Mouse (Mus musculus) heart, embryonic 14.5 days (tissue): ENCODE results near the gene Cacna1c. TPM values are rescaled to one million over a fixed set of nuclear protein-coding genes. Genes with fewer than 3 reads are reported as not detected.

Experiments used
- ATAC-seq: fragments of 200-750 bp; cut with Nextera tagmentation; 2 replicates; pipeline ENCODE4 v1.8.0; 2017; ENCODE audit warnings: low read depth, moderate TSS enrichment; ENCODE audit not compliant: insufficient number of reproducible peaks, insufficient read depth, low FRiP score
- H3K27ac ChIP-seq, 2 experiments: fragments of 200-500 bp in 1 of 2; fragments of 300-500 bp in 1 of 2; sonication (generic) in 1 of 2; replicated peaks in 1 of 2; 2 replicates each; pipeline ENCODE4 v1.5.1; 2012 to 2014; ENCODE audit warnings: low read depth in 2 of 2, low read length in 2 of 2, control low read depth in 1 of 2, mild to moderate bottlenecking in 1 of 2, mixed read lengths in 1 of 2; ENCODE audit not compliant: control insufficient read depth in 1 of 2, insufficient read depth in 1 of 2
- H3K27me3 ChIP-seq: fragments of 300-500 bp; sonication (generic); 2 replicates; pipeline ENCODE4 v1.6.1; 2014; ENCODE audit warnings: mild to moderate bottlenecking, low read length, control low read depth; ENCODE audit not compliant: control insufficient read depth, insufficient read depth
- H3K36me3 ChIP-seq: fragments of 300-500 bp; sonication (generic); 2 replicates; pipeline ENCODE4 v1.6.1; 2014; ENCODE audit warnings: mild to moderate bottlenecking, control low read depth, low read length, mixed read lengths; ENCODE audit not compliant: control insufficient read depth, insufficient read depth
- H3K4me1 ChIP-seq, 2 experiments: fragments of 200-500 bp in 1 of 2; fragments of 300-500 bp in 1 of 2; sonication (generic) in 1 of 2; 2 replicates each; pipeline ENCODE4 v1.6.1; 2012 to 2014; ENCODE audit warnings: low read length in 2 of 2, control low read depth in 1 of 2, mixed read lengths in 1 of 2; ENCODE audit not compliant: control insufficient read depth in 2 of 2, insufficient read depth in 2 of 2
- H3K4me2 ChIP-seq: fragments of 300-500 bp; sonication (generic); 2 replicates; pipeline ENCODE4 v1.6.1; 2014; ENCODE audit warnings: mild to moderate bottlenecking, low read length
- H3K4me3 ChIP-seq, 2 experiments: fragments of 200-500 bp in 1 of 2; fragments of 300-500 bp in 1 of 2; sonication (generic) in 1 of 2; 2 replicates each; pipeline ENCODE4 v1.5.1; 2012 to 2014; ENCODE audit warnings: low read length in 2 of 2, mild to moderate bottlenecking in 2 of 2, control low read depth in 1 of 2, low read depth in 1 of 2, moderate library complexity in 1 of 2; ENCODE audit not compliant: control insufficient read depth in 1 of 2, insufficient read depth in 1 of 2
- H3K9ac ChIP-seq: fragments of 300-500 bp; sonication (generic); 2 replicates; pipeline ENCODE4 v1.6.1; 2014; ENCODE audit warnings: mild to moderate bottlenecking, low read length
- H3K9me3 ChIP-seq: fragments of 300-500 bp; sonication (generic); 2 replicates; pipeline ENCODE4 v1.6.1; 2016; ENCODE audit warnings: low read length, control low read depth; ENCODE audit not compliant: control insufficient read depth
- WGBS: fragments of 180-500 bp; shearing (Covaris S2); extraction: QIAGEN DNeasy Blood & Tissue Kit; methylation state at CpG from one replicate; pipeline ENCODE4 v1.1.7; 2014; 5-methylcytosine and 5-hydroxymethylcytosine counted together
- polyA plus RNA-seq: library from polyadenylated mRNA; unstranded; fragments of >200 nt; fragmentation: Nextera tagmentation; extraction: Ambion mirVana; gene quantifications from 2 replicates; pipeline ENCODE4 v1.2.1, GENCODE M21; 2014

The Cacna1c gene
- polyA plus RNA-seq, 1 experiment from 2014 or later, result 60.9 TPM

DNA sequence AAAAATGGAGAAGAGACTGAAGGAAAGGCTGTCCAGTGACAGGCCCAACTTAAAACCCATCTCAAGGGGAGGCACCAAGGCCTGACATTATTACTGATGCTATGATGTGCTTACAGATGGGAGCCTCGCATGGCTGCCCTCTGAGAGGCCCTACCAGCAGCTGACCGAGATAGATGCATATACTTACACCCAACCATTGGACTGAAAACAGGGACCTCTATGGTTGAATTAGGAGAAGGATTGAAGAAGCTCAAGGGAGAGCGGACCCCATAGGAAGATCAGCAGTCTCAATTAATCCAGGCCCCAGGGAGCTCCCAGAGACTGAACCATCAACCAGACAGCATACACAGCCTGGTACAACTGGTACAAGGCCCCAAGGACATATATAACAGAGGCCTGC is 628.4 kb downstream of the Cacna1c start:
- no peak overlapping the region for H3K4me2 ChIP-seq
- H3K9me3 ChIP-seq, result no peaks in the 10 kb centered on the region
- no peak overlapping the region for H3K27ac ChIP-seq
- H3K4me1 ChIP-seq, result no peaks in the 10 kb centered on the region
- 91% methylated on average over 3 of the region's 3 CpGs for WGBS
- ATAC-seq, result no peak
- H3K9ac ChIP-seq, result no peak overlapping the region
- H3K4me3 ChIP-seq, result no peak overlapping the region
- no peaks in the 10 kb centered on the region for H3K27me3 ChIP-seq
- no peaks in the 10 kb centered on the region for H3K36me3 ChIP-seq

DNA sequence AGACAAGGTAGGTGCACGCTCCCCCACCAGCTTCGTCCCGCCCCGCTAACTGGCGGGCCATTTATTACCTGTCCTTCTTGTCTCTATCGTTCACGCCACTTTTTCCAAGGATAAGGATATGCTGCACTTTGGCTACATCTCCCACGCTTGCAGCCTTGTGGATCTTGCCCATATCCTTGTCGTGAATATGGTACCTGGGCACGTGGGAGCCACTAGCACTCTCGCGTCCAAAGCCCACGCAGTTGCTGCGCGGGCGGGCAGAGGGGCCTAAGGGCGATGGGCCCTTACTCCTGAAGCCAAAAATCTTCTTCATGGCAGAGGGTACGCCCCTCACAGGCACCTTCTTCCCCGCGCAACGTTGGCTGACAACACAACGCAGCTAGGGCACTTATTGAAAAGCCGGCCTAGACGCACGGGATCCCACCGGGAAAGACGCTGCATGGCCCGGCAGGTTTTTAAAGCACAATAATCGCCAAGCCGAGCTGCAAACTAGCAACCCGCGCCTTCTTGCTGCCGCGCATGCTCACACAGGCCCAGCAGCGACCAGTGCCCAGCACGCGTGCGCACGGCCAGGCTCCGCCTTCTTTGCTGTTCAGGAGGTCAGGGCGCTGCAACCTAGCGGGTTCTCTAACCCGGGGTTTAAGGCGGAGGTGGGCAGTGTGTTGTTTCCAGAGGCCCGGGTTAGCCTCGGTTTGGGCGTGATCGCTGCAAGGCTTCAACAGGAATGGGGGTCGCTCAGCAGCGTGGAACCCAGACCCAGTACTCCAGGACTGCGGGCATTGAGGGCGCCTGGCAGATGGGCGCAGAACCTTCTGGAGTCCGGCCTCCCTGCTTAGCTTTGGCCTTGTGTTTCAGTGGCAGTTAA is 634.2 kb downstream of the Cacna1c start, which contains the start of gene Ankrd26:
TSS of gene Ankrd26 (minus strand) at position 482 of the 865 bp plus-strand sequence.
- H3K27me3 ChIP-seq, result no peaks in the 10 kb centered on the region
- H3K4me2 ChIP-seq, result peak within 1 kb of the TSS; percentile 90
- H3K27ac ChIP-seq, result peak within 1 kb of the TSS; percentile 63
- 4% methylated on average over 54 of the region's 54 CpGs for WGBS
- ATAC-seq, result peak; percentile 91
- peaks cover 2 to 8% of the 10 kb centered on the region in 2 experiments; a peak in 2 of 4 replicates for H3K4me1 ChIP-seq
- peak within 1 kb of the TSS; percentile 86 for H3K9ac ChIP-seq
- H3K36me3 ChIP-seq, result peaks cover 22% of the 10 kb centered on the region
- H3K9me3 ChIP-seq, result no peaks in the 10 kb centered on the region
- peak within 1 kb of the TSS; percentile 65 to 89 for H3K4me3 ChIP-seq

DNA sequence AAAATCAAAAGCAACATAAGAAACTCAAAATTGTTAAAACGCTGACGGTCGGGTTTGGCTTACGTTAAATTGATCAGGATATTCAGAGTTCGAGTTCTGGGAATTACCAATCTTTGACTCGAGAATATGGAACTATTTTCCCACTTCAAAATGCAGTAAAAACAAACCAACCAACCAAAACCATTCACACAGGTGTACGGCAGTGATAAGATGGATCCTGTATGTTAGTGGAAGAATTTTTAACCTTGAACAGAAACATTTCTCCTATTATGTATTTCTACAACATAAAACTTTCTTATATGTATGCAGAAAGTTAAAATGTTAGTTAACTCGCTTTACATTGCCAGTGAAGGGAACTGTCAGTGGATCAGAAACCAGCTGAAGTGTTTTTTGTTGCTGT is 635.0 kb downstream of the Cacna1c start:
- Histone ChIP-seq H3K4me1 (peaks cover 2 to 8% of the 10 kb centered on the region in 2 experiments; a peak in 2 of 4 replicates), H3K27me3 (no peaks in the 10 kb centered on the region), H3K4me2 (peak overlapping the region; percentile 90), H3K4me3 (peak overlapping the region; percentile 65 to 89), H3K9me3 (no peaks in the 10 kb centered on the region), H3K27ac (no peak overlapping the region), H3K36me3 (peaks cover 30% of the 10 kb centered on the region), H3K9ac (peak overlapping the region; percentile 86)
- WGBS, result 84% methylated on average over 8 of the region's 8 CpGs
- ATAC-seq, result no peak

DNA sequence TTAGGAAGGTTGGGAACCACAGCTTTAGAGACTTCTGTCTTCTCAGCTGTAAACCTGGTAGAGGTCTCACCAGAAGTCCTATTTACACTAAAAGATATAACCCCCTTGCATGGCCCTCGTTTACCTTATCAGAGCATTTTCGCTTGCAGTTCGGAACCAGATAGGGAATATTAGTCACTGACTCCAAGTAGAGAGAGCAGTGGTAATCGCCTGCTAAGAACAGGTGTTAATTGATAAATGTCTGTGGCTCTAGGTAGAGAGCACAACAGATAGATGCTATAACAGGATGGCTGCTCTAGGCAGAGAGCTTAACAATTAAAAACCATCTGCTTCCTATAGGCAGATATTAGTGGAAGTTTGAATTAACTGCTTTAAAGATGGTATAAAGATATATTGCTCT is 657.6 kb downstream of the Cacna1c start:
- H3K4me3 ChIP-seq, result no peak overlapping the region
- WGBS, result 75% methylated on average over 4 of the region's 4 CpGs
- no peak overlapping the region for H3K4me2 ChIP-seq
- H3K9ac ChIP-seq, result no peak overlapping the region
- peaks cover 82% of the 10 kb centered on the region for H3K36me3 ChIP-seq
- no peak overlapping the region for H3K27ac ChIP-seq
- H3K4me1 ChIP-seq, result no peaks in the 10 kb centered on the region
- no peaks in the 10 kb centered on the region for H3K9me3 ChIP-seq
- no peaks in the 10 kb centered on the region for H3K27me3 ChIP-seq
- ATAC-seq, result no peak

Other genes with a start within 250 kb of the Cacna1c start
- 8.6 and 8.9 TPM in 2 replicates for gene Dcp1b, start 21.2 kb downstream of the Cacna1c start, polyA plus RNA-seq
- gene Cacna2d4, start 40.1 kb upstream of the Cacna1c start, polyA plus RNA-seq, result not detected in 2 replicates
- gene Lrtm2, start 134.3 kb upstream of the Cacna1c start, polyA plus RNA-seq, result 0.05 TPM in 1 of 2 replicates, not detected in the other
- 21.8 and 27.1 TPM in 2 replicates for gene Adipor2, start 221.3 kb upstream of the Cacna1c start, polyA plus RNA-seq